Mouse (Mus musculus): ENCODE results near the gene Ghrhr.

DNA sequence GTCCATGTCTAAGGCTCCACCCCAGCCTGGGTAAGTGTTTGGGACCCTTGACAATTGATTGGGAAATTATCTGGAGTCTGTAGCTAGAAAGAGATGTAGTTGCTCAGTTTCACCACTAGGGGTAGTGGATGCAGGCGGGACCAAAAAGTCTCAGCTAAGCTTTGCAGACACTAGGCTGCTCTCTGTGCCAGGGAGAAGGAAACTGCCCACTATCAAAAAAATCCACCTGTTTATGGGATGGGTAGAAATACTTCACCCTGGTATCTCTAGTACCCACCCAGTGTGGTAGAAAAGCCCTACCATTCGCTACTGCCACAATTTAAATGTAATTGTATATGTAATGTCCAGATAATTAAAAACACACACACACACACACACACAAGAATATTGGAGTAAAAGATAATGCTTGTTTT lies 17.4 kb upstream of the Ghrhr start:
- TF ChIP-seq CTCF (IDR thresholded peaks at IDR 0.05) (peak; percentile 87), POLR2A (IDR thresholded peaks at IDR 0.05; ENCODE audit: insufficient read depth, low read depth, low read length) (no peak), EP300 (IDR thresholded peaks at IDR 0.05; ENCODE audit: insufficient read depth, low read depth, low read length) (no peak)
